Mouse (Mus musculus): ENCODE measurements around the gene Cyp2f2.

GRCm38 (mm10) chr7:27167475-27168094 lies 47.9 kb downstream of the Cyp2f2 start:
- TF ChIP-seq CTCF (IDR thresholded peaks at IDR 0.05; ENCODE audit: low read depth) (no peak), EP300 (optimal IDR thresholded peaks at IDR 0.05) (no peak)
